Mouse (Mus musculus): ENCODE measurements at regions not wholly inside any gene's neighbourhood (a gene's known extent, or its start where the extent isn't known, plus 50 kb on each side); places are given as distances from the start of the nearest gene placed in this dataset.
A peak's percentile ranks its signal among the peaks of the same experiment; 100 is the strongest.

DNA sequence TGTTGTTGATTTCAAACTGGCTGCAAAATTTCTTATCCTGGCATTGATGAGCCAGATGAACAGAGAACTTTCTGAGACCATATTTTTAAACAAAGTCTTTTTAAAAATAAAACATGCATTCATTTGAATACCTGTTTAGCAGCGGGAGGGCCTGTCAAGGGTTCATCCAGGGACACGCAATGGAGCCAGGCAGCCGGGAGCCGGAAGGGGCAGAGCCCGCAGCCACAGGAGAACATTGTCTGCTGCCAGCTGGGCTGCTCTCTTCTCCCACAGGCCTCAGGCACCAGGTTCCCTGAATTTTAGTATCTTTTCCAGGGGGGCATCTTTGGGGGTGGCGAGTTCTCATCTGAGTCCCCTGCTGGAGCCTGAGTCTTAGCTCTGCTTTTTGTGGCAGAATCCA, 205.8 kb upstream of the Tprg start:
- DNase-seq: no peak
- intact Hi-C loops (cut with DNase I): loop anchor here (5.0 kb wide), 1 partner anchor 181 kb away; no protein-coding TSS in a partner anchor

DNA sequence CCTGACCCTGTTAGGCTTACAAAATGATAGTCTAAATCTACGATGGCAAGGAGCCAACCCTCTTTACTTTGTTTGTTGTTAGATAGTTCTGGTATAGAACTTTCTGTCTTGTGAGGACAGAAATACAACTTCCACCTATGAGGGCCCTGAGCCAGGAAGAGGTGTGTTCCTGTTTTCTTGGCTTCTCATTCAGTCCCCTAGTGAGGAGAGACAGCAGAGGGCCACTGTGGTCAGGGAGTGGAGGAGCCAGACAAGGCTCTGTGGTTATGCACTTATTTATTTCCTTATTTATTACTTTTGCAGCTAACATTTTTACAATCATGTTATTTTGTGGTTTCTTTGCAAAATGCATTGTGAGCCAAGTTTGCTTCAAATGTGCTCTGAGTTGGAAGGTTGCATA, 202.9 kb upstream of the Tprg start:
- no peak for DNase-seq

DNA sequence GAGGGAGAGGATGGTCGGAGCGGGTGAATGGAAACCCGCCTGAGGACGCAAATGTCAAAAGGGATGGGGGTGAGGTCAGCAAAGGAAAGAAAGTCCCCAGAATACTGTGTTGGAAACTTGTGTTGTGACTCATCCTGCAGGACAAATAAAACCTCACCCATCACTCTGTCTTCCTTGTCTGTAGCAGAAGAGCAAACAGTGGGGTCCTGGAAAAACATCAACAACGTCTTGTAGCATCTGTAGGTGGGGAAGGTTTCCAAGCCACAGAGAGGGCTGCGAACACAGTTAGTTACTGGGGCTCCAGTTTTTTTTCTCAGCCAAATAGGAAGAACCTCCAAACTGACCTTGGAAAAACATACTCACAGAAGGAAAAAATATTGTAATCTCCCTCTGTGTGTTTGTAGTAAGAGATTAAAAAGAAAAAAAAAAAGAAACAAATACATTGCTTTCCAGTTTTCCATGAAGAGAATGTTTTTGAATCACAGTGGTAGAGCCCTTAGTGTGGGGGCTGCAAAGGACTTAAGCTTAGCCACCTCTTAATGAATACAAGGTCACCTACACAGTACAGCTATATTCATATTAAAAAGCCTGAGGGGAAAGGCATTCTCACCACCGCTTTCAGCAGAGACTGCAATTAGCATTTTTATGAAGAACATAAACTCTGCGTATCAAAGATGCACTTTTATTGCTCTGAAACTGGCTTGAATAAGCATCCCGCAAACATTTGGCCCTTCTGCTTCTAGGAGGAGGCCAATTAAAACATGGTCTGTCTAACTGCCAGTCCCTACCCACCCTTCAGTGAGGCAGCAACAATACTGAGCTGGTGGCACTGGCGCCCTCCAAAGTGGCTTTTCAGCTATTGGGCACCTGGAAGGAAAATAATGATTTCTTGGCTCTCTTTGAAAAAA, 198.6 kb upstream of the Tprg start:
- no peak for DNase-seq
- intact Hi-C loops (cut with DNase I): no loop called here

More for the DNA sequence above, 202.9 kb upstream of the Tprg start:
- intact Hi-C loops (cut with DNase I): loop anchor here (5.0 kb wide), 1 partner anchor 179 kb away; no protein-coding TSS in a partner anchor

DNA sequence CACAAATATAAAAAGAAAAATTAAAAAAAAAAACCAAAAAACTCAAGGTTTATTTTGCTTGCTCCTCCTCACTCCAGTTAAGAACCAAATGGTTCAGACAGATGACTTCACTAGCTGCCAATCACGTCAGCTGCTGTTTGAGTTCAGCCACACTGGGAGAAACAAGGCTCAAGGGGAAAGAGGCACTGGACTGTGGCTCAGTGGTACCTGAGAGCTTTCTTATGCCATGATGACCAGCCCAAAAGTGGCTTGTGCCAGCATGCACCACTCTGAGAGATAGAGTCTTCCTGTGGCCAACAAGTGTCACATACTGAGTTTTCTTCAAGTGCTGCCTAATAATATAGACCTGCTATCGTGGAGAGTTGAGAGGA, 198.0 kb upstream of the Tprg start:
- DNase-seq: no peak
- intact Hi-C loops (cut with DNase I): no loop called here

DNA sequence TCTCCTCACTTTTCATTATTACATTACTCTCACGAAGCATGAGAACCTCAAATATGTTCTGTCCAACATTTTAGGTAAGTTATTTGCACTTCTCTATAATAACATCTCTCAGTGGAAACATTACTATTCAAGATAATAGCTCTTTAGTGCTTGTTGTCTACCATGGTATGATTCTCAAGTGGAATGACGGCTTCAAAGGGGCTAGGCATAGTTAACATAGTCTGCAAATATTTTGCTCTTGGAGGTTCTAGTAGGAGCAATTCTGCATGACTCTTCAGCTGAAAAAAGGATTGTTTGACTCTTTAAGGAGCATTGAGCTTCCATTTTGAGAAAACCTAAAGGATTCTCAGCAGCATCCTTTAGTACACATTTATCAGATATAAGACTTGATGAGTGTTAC, 182.5 kb upstream of the Tprg start:
- intact Hi-C loops (cut with DNase I): no loop called here
- DNase-seq: no peak

DNA sequence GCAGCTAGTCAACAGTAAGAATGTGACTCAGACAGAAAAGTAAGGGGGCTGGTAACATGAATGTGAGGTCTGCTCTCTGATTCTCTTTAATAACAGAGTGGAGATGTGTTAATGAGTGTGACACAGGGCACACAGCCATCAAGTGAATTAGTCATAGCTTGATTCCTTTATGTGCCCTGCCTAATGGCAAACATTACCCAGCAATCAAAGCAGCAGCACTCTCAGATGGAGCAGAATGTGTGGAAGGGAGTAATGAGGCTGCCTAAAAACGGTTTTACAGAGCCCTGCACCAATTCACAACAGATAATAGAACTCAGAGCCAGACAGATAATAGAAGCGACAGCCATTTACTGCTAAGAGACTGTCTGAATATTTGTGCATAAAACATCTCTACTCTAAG, 182.0 kb upstream of the Tprg start:
- no peak for DNase-seq
- intact Hi-C loops (cut with DNase I): no loop called here

DNA sequence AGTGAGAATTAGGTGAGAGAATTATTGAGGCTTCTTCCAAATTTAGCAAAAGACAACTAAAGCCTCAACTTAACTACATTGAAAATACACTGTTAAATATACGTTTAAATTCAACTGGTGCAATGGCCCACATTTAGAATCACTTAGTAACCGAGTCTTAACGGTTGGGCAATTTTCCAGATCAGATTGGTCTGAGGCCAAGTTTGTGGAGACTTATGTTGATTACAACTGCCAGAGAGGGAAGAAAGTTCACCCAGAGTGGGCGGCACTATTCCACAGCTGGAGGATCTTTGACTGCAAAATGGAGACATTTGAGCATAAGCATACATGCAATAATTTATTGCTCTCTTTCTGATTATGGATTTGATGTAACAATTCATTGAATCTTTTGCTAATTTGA, 146.5 kb upstream of the Tprg start:
- intact Hi-C loops (cut with DNase I): no loop called here

DNA sequence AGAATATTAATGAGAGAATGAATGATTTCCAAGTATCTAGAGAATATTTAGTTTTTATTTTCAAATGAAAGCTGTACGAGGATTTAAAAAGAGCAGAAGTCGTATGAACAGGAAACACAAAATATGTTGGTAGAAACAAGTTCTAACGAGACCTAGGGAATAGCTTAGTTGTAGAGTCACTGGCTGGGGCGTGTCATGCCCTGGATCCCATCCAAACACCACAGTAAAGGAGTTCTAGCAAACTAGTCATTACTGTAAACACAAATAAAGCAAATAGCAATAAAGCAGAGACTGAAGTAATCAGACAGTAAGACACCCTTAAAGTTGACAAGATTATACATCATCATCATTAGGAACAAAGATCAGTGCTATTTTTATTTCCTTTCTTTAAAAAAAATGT, 139.1 kb upstream of the Tprg start:
- DNase-seq: no peak
- intact Hi-C loops (cut with DNase I): no loop called here

More for the DNA sequence above, 146.5 kb upstream of the Tprg start:
- DNase-seq: no peak

DNA sequence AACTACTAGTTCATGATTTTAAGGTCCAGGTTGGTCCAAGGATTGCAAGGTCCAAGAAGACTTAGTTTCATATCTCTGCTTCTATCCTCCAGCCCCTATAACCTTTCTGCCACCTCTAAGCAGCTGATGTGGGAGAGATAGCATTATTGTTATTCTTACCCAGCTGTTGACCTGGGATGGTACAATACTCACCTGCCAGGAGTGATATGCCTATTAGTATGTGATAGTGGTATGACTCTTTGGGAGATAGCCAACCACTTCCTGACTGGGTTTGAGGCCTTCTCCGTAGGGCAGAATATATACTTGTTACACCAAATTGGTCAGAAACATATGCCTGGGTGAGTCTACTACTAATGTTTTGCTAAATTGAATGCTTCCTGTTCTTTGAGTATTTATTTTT, 137.4 kb upstream of the Tprg start:
- intact Hi-C loops (cut with DNase I): no loop called here
- DNase-seq: no peak

DNA sequence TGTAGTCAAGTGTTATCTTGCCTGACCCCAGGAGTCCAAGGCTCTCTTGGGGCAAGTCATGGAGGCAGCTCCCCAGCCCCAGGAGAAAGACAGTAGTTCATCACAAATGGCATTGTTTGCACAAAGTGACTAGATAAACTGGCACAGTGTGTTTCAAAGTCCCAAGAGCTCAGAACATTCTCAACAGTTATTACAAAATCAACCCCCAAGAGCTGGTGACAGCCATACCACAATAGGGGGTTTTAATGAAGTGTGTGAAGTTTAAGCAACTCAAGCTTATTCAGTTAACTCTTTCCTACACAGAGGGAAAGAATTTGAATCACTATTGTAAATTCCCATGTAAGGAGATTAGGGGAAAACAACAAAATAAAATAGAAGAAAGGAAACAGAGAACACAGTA, 109.7 kb upstream of the Tprg start:
- no peak for DNase-seq

DNA sequence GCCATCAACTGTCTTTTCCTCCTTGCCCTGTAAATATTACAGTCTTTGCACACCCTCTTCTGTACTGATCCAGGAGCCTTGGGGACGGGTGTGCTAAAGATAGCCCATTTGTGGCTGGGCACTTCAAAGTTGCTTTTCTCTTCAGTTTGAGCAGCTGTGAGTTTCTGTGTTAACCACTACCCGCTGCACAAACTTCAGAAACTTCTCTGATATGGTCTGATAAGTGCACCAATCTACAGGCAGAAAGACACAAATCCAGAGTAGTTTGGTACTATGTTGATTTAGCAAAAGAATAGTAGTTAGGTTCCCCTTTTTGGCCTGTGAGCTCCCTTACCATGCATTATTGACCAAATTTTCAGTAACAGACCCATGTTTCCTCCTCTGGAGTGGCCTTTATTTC, 108.6 kb upstream of the Tprg start:
- intact Hi-C loops (cut with DNase I): no loop called here

More for the DNA sequence above, 109.7 kb upstream of the Tprg start:
- intact Hi-C loops (cut with DNase I): no loop called here

DNA sequence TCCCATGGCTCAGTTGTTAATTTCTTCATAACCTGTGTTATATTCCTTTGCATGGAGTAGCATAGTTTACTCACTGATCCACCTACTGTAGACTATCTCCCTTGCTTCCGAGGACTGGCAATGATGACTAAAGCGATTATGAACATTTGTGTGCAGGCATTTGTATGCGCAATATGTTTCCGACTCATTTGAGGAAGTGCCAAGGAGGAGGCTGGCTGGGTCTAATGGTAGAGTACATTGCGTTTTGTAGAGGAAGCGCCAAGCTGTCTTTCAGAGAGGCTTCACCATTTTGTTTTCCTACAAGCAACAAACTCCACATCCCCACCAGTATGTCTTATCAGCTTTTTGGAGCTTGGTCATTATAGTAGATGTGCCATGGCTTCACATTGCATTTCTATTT, 104.7 kb upstream of the Tprg start:
- intact Hi-C loops (cut with DNase I): no loop called here

More for the DNA sequence above, 108.6 kb upstream of the Tprg start:
- DNase-seq: no peak

DNA sequence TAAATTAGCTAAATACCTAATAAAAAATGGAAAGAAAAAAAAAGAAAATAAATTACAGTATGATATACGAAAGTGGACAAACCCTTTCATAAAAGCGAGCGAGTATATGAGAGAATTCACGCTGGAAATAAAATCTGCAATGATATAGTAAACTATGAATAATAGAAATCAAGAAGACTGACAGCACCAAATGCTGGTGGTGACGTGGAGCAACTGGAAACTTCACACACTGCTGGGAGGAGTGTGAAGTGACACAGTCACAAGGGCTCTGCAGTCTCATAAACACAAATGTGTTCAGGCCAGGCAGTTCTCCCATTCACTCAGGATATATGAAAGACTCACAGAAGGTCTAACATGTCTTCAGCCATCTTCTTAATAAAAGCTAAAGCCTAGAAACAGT, 89.5 kb upstream of the Tprg start:
- intact Hi-C loops (cut with DNase I): no loop called here

More for the DNA sequence above, 104.7 kb upstream of the Tprg start:
- DNase-seq: no peak

DNA sequence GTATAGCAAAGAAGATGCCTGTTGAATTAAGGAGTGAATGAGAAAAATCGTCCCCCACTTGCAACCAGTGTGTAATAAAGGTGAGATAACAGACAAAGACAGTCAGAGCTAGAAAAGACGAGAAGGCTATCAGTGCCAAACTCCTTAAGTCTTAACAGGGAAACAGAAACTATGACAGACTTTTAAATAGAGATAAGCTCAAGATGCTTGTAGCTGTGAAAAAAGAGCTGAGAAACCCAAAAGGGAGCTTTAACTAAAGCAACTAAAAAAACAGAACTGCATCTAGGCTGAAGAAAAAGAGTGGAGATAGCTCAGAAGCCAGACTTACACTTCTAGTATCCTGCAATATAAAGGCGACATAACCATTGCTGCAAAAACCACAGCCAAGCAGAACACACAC, 87.8 kb upstream of the Tprg start:
- intact Hi-C loops (cut with DNase I): no loop called here
- DNase-seq: no peak

More for the DNA sequence above, 89.5 kb upstream of the Tprg start:
- DNase-seq: no peak

DNA sequence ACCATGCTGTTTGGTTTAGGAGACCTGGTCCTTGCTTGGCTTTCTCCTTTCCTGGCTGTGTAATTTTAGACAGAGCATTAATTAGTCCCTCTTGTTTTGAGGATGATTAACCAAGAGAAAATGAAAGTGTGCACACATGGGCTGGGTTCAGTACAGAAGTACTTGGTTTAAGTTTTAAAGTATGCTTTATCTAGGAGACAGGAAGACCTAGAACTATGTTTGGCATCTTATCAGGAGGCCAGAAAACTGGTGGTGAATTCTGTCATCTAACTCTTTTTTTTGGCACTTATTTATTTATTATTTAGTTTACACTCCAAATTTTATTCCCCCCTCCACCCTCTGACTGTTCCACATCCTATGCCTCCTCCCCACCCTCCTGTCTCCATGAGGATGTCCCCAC, 86.6 kb upstream of the Tprg start:
- DNase-seq: no peak
- intact Hi-C loops (cut with DNase I): no loop called here

DNA sequence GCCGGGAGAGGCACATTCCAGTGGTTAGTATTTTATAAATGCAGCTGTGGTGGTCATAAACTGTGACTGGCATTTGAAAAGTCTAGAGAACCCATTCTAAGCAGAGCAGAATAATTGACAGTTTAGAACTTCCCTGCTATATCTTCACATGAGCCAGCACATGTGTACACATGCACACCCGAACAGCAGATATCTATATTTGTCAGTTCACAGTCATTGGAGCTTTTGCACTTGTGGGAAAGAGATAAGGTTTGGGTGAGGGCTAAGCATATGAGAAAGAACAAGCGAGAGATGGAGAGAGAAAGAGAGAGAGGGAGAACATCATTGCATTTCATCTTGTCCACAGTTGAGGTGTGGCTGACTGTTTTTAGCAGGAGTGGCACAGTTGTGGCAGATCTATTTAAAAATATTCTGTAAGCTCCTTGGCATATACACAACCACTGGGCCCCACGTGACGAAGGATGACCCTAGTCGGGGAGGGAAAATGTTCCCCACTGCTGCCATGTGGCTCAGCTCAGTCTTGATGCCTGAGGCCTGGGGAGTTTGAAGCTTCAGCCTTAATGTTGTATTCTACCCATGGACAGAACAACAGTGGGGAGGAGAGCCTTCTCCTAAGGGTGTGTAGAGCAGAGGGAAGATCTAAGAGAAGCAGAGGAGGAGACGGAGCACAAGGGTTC, 85.4 kb upstream of the Tprg start:
- intact Hi-C loops (cut with DNase I): no loop called here
- DNase-seq: no peak

DNA sequence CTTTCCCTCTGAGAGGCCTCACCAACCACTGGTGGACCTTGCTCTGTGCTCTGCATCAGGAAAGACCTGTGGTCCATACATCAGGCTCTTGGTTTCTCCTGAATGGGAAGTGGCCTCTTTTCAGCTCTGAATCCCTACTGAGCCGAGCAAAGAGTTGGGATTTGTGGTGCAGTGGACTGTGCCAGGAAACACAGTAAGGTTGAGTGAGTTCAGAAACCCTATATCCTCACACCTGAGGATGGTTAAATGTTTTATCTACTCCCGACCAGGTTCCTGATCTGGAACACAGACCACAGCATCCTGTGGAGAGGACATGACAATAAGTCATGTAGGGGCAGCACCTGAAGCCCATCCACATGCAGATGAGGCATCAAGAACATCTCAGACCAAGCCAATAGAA, 73.4 kb upstream of the Tprg start:
- intact Hi-C loops (cut with DNase I): no loop called here
- no peak for DNase-seq

DNA sequence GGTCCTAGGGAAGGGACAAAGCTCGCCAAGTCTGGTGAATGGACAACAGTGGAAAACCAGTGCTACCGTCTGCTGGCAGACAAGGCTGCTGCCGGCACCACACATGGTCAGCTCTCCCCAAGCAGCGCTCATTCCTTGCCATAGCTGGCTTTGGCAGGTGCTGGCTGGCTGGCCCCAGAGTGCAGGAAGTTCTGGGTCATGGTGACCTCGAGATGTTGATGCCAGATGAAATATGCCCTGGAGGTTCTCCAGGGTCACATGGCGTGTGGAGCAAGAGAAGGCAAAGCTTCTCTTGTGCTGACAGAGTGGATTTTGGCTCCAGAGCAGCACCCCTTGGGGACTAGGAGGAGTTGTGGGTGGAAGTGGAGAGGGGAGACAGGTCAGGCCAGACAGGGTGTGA, 66.1 kb upstream of the Tprg start:
- DNase-seq: peak; percentile 67 to 90
- intact Hi-C loops (cut with DNase I): no loop called here

DNA sequence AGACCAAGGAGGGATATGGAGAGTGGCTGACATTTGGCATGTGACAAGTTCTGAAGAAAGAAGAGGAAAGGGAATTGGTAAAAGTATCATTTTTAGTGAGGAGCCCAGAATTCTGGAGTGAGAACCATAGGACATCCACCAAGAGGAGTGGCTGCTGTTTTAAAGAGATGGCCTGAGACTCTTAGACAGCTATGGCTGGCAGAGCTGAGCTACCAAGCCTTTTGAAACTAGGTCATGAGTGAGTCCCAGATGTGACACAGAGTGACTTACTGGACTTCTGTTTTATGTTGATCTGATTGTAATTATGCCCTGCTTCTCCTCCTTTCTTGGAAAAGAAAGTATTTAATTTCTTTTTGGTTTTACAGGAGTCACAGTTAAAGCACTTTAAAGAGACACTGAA, 61.8 kb upstream of the Tprg start:
- intact Hi-C loops (cut with DNase I): no loop called here
- no peak for DNase-seq
